Mouse (Mus musculus) T-helper 2 cell (primary cell): ENCODE results near the gene Rab44.

Experiments used
- in situ Hi-C: fragments of 300-600 bp; cut with MboI, MseI; formaldehyde crosslinking; loops from one replicate; pipeline ENCODE4 v1.15.1; 2025; ENCODE audit warnings: high pct_unique_total_duplicates

Rab44 gene

GRCm38 (mm10) chr17:29167371-29167770 is 53.4 kb downstream of the Rab44 start:
- in situ Hi-C loops = loop anchor here (10.0 kb wide), 1 partner anchor 973 kb away; no protein-coding TSS in a partner anchor

GRCm38 (mm10) chr17:29168438-29168837 is 54.5 kb downstream of the Rab44 start:
- in situ Hi-C loops = loop anchor here (10.0 kb wide), 1 partner anchor 974 kb away; no protein-coding TSS in a partner anchor

GRCm38 (mm10) chr17:29168996-29169601 is 55.2 kb downstream of the Rab44 start:
- in situ Hi-C loops = loop anchor here (10.0 kb wide), 1 partner anchor 974 kb away; no protein-coding TSS in a partner anchor

- in situ Hi-C loops = loop anchor here (5.0 kb wide), 1 partner anchor 123 kb away; no protein-coding TSS in a partner anchor
Observed at GRCm38 (mm10) chr17:29170431-29171000, 56.6 kb downstream of the Rab44 start.

GRCm38 (mm10) chr17:29171001-29171772 is 57.2 kb downstream of the Rab44 start:
- in situ Hi-C loops = loop anchor here (5.0 kb wide), 1 partner anchor 124 kb away; no protein-coding TSS in a partner anchor

GRCm38 (mm10) chr17:29172062-29172461 is 58.1 kb downstream of the Rab44 start:
- in situ Hi-C loops = loop anchor here (5.0 kb wide), 1 partner anchor 125 kb away; no protein-coding TSS in a partner anchor

- in situ Hi-C loops = loop anchor here (5.0 kb wide), 1 partner anchor 126 kb away; no protein-coding TSS in a partner anchor
Observed at GRCm38 (mm10) chr17:29173165-29173564, 59.2 kb downstream of the Rab44 start.

GRCm38 (mm10) chr17:29175693-29176092 is 61.7 kb downstream of the Rab44 start:
- in situ Hi-C loops = loop anchor here (5.0 kb wide), 1 partner anchor 67 kb away; no protein-coding TSS in a partner anchor

- in situ Hi-C loops = loop anchor here (5.0 kb wide), 1 partner anchor 66 kb away; no protein-coding TSS in a partner anchor
Observed at GRCm38 (mm10) chr17:29176391-29177267, 62.7 kb downstream of the Rab44 start.

GRCm38 (mm10) chr17:29178503-29179059 is 64.6 kb downstream of the Rab44 start:
- in situ Hi-C loops = loop anchor here (5.0 kb wide), 1 partner anchor 64 kb away; no protein-coding TSS in a partner anchor

GRCm38 (mm10) chr17:29179917-29180316 is 66.0 kb downstream of the Rab44 start:
- in situ Hi-C loops = loop anchor here (5.0 kb wide), 1 partner anchor 62 kb away; no protein-coding TSS in a partner anchor

GRCm38 (mm10) chr17:29180406-29181127 is 66.6 kb downstream of the Rab44 start:
- in situ Hi-C loops = no loop called here

- in situ Hi-C loops = no loop called here
Observed at GRCm38 (mm10) chr17:29181751-29182150, 67.8 kb downstream of the Rab44 start.

- in situ Hi-C loops = no loop called here
Observed at GRCm38 (mm10) chr17:29183162-29183561, 69.2 kb downstream of the Rab44 start.

- in situ Hi-C loops = no loop called here
Observed at GRCm38 (mm10) chr17:29185376-29186046, 71.6 kb downstream of the Rab44 start.

GRCm38 (mm10) chr17:29186989-29187859 is 73.3 kb downstream of the Rab44 start:
- in situ Hi-C loops = no loop called here

GRCm38 (mm10) chr17:29188989-29189388 is 75.0 kb downstream of the Rab44 start:
- in situ Hi-C loops = no loop called here

- in situ Hi-C loops = no loop called here
Observed at GRCm38 (mm10) chr17:29195579-29195978, 81.6 kb downstream of the Rab44 start.
